Mouse (Mus musculus) intestine, postnatal 0 days (tissue): ENCODE measurements around the gene Jazf1. TPM values are rescaled to one million over a fixed set of nuclear protein-coding genes. Genes with fewer than 3 reads are reported as not detected.

Source experiments
- ATAC-seq: fragments of 200-750 bp; cut with Nextera tagmentation; 2 replicates; pipeline ENCODE4 v1.8.0; 2017; ENCODE audit warnings: mild to moderate bottlenecking, moderate TSS enrichment, moderate library complexity
- H3K27ac ChIP-seq: fragments of 300-500 bp; sonication (generic); 2 replicates; pipeline ENCODE4 v1.5.1; 2014; ENCODE audit warnings: mild to moderate bottlenecking, low read depth, low read length, moderate library complexity
- H3K27me3 ChIP-seq: fragments of 300-500 bp; sonication (generic); replicated peaks from 2 replicates; pipeline ENCODE4 v1.6.1; 2014; ENCODE audit warnings: low read length, mixed read lengths; ENCODE audit not compliant: control insufficient read depth, insufficient read depth
- H3K36me3 ChIP-seq: fragments of 300-500 bp; sonication (generic); 2 replicates; pipeline ENCODE4 v1.6.1; 2014; ENCODE audit warnings: mild to moderate bottlenecking, moderate library complexity; ENCODE audit not compliant: control insufficient read depth, insufficient read depth
- H3K4me1 ChIP-seq: fragments of 300-500 bp; sonication (generic); replicated peaks from 2 replicates; pipeline ENCODE4 v1.6.1; 2014; ENCODE audit warnings: antibody characterized with exemption, low read length, mixed read lengths; ENCODE audit not compliant: control insufficient read depth, insufficient read depth
- H3K4me2 ChIP-seq: fragments of 300-500 bp; sonication (generic); replicated peaks from 2 replicates; pipeline ENCODE4 v1.6.1; 2014; ENCODE audit warnings: low read depth, mild to moderate bottlenecking, moderate library complexity
- H3K4me3 ChIP-seq: fragments of 300-500 bp; sonication (generic); 2 replicates; pipeline ENCODE4 v1.5.1; 2014; ENCODE audit warnings: low read depth, low read length
- H3K9ac ChIP-seq: fragments of 300-500 bp; sonication (generic); 2 replicates; pipeline ENCODE4 v1.6.1; 2014; ENCODE audit warnings: mild to moderate bottlenecking, low read depth, low read length
- H3K9me3 ChIP-seq: fragments of 300-500 bp; sonication (generic); 2 replicates; pipeline ENCODE4 v1.6.1; 2016; ENCODE audit warnings: mixed run types; ENCODE audit not compliant: control insufficient read depth
- CTCF ChIP-seq: sonication (generic); IDR thresholded peaks from 2 replicates; pipeline ENCODE4 v1.5.1; 2016; ENCODE audit warnings: low read depth, mild to moderate bottlenecking, control low read depth, antibody characterized with exemption, moderate library complexity
- WGBS: fragments of 180-500 bp; shearing (Covaris S2); extraction: QIAGEN DNeasy Blood & Tissue Kit; methylation state at CpG from one replicate; pipeline ENCODE4 v1.1.7; 2014; 5-methylcytosine and 5-hydroxymethylcytosine counted together
- polyA plus RNA-seq: library from polyadenylated mRNA; unstranded; fragments of >200 nt; fragmentation: Nextera tagmentation; extraction: Ambion mirVana; gene quantifications from 2 replicates; pipeline ENCODE4 v1.2.1, GENCODE M21; 2015

Gene Jazf1
- polyA plus RNA-seq, 1 experiment from 2014 or later, result 5.1 TPM

- 42% methylated on average over 6 of the region's 6 CpGs for WGBS
- H3K27ac ChIP-seq, result no peak overlapping the region
- no peaks in the 10 kb centered on the region for H3K9me3 ChIP-seq
- no peak overlapping the region for H3K9ac ChIP-seq
- no peaks in the 10 kb centered on the region for H3K36me3 ChIP-seq
- no peaks in the 10 kb centered on the region for H3K4me1 ChIP-seq
- no peak overlapping the region for H3K4me2 ChIP-seq
- TF ChIP-seq CTCF, result no peak
- ATAC-seq, result no peak
- H3K4me3 ChIP-seq, result no peak overlapping the region
- H3K27me3 ChIP-seq, result no peaks in the 10 kb centered on the region
Observed at GRCm38 (mm10) chr6:52860713-52861112, 207.7 kb downstream of the Jazf1 start.

- Histone ChIP-seq H3K4me2 (no peak overlapping the region), H3K9me3 (no peaks in the 10 kb centered on the region), H3K36me3 (no peaks in the 10 kb centered on the region), H3K4me3 (no peak overlapping the region), H3K4me1 (no peaks in the 10 kb centered on the region), H3K27me3 (no peaks in the 10 kb centered on the region), H3K9ac (no peak overlapping the region), H3K27ac (no peak overlapping the region)
- no peak for TF ChIP-seq CTCF
- WGBS, result 86% methylated on average over 3 of the region's 3 CpGs
- ATAC-seq, result no peak
Observed at GRCm38 (mm10) chr6:52858911-52859431, 209.5 kb downstream of the Jazf1 start.

GRCm38 (mm10) chr6:52852404-52853107 is 215.9 kb downstream of the Jazf1 start:
- 59% methylated on average over 8 of the region's 8 CpGs for WGBS
- TF ChIP-seq CTCF, result no peak
- H3K4me1 ChIP-seq, result no peaks in the 10 kb centered on the region
- no peak overlapping the region for H3K4me3 ChIP-seq
- H3K27ac ChIP-seq, result no peak overlapping the region
- H3K36me3 ChIP-seq, result no peaks in the 10 kb centered on the region
- H3K9ac ChIP-seq, result no peak overlapping the region
- H3K27me3 ChIP-seq, result no peaks in the 10 kb centered on the region
- ATAC-seq, result no peak
- H3K9me3 ChIP-seq, result no peaks in the 10 kb centered on the region
- H3K4me2 ChIP-seq, result no peak overlapping the region

GRCm38 (mm10) chr6:52851975-52852374 is 216.5 kb downstream of the Jazf1 start:
- no peak for ATAC-seq
- H3K4me1 ChIP-seq, result no peaks in the 10 kb centered on the region
- H3K27me3 ChIP-seq, result no peaks in the 10 kb centered on the region
- H3K4me3 ChIP-seq, result no peak overlapping the region
- H3K4me2 ChIP-seq, result no peak overlapping the region
- 55% methylated on average over 3 of the region's 3 CpGs for WGBS
- no peak overlapping the region for H3K9ac ChIP-seq
- no peaks in the 10 kb centered on the region for H3K36me3 ChIP-seq
- no peaks in the 10 kb centered on the region for H3K9me3 ChIP-seq
- no peak overlapping the region for H3K27ac ChIP-seq
- no peak for TF ChIP-seq CTCF

GRCm38 (mm10) chr6:52851019-52851418 is 217.4 kb downstream of the Jazf1 start:
- TF ChIP-seq CTCF, result no peak
- no peak for ATAC-seq
- Histone ChIP-seq H3K4me2 (no peak overlapping the region), H3K4me3 (no peak overlapping the region), H3K27me3 (no peaks in the 10 kb centered on the region), H3K4me1 (no peaks in the 10 kb centered on the region), H3K36me3 (no peaks in the 10 kb centered on the region), H3K27ac (no peak overlapping the region), H3K9ac (no peak overlapping the region), H3K9me3 (no peaks in the 10 kb centered on the region)
- 73% methylated on average over 5 of the region's 5 CpGs for WGBS

GRCm38 (mm10) chr6:52848199-52848598 is 220.2 kb downstream of the Jazf1 start:
- Histone ChIP-seq H3K27me3 (no peaks in the 10 kb centered on the region), H3K9ac (no peak overlapping the region), H3K4me1 (no peaks in the 10 kb centered on the region), H3K4me2 (no peak overlapping the region), H3K4me3 (no peak overlapping the region), H3K9me3 (no peaks in the 10 kb centered on the region), H3K36me3 (no peaks in the 10 kb centered on the region), H3K27ac (no peak overlapping the region)
- ATAC-seq, result no peak
- TF ChIP-seq CTCF, result no peak
- 81% methylated on average over 6 of the region's 6 CpGs for WGBS
